ENCODE assay signal across 8 mouse cellular contexts in the genomic region with DNA sequence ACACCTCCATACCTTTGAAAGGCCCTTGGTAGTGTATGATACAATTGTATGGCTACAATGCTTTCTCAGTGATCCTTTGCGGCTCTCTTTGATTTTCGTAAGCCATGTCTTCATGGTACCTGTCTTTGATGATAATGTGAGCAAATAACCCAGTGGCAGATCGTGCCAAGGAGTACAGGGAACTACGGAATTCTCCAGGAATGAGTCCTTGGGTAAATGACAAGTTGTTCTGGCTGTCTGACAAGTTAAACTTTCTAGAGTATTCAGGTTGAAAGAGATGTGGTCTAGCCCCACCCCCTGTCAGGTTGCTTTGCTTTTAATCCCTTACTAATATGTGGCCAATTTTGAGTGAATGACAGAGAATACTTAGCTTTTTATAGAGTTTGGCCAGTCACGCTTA. TPM values are rescaled to one million over a fixed set of nuclear protein-coding genes. Genes with fewer than 3 reads are reported as not detected.
DNase-seq lines count a peak whose midpoint lies in the region; ATAC-seq lines count a peak whose summit lies in the region.

No protein-coding gene starts in this region.

- peak overlapping the region; percentile 78 for H3K4me2 ChIP-seq in heart, embryonic 14.5 days (ENCODE audit: low read length)
- peak overlapping the region; percentile 73 for H3K4me2 ChIP-seq in embryonic facial prominence, embryonic 12.5 days (replicated peaks)
- H3K4me2 ChIP-seq in midbrain, embryonic 13.5 days (replicated peaks) = peak overlapping the region; percentile 74

- H3K9ac ChIP-seq in heart, embryonic 14.5 days (ENCODE audit: low read length) = peak overlapping the region; percentile 87
- 0 out of 2 replicates have a peak overlapping the region, but pooled peaks have one; percentile 81 for H3K9ac ChIP-seq in embryonic facial prominence, embryonic 12.5 days
- H3K9ac ChIP-seq in midbrain, embryonic 13.5 days (replicated peaks) = peak overlapping the region; percentile 84

- no peak overlapping the region for H3K27ac ChIP-seq in heart, embryonic 14.5 days (replicated peaks in 1 of 2; ENCODE audit: control insufficient read depth in 1 of 2, insufficient read depth in 1 of 2, low read depth in 2 of 2, low read length in 2 of 2)
- H3K27ac ChIP-seq in embryonic facial prominence, embryonic 12.5 days = no peak overlapping the region
- H3K27ac ChIP-seq in midbrain, embryonic 13.5 days = no peak overlapping the region

- WGBS in heart, embryonic 14.5 days = 63% methylated on average over 5 of the region's 5 CpGs
- 70% methylated on average over 5 of the region's 5 CpGs for WGBS in embryonic facial prominence, embryonic 12.5 days
- WGBS in midbrain, embryonic 13.5 days = 81% methylated on average over 5 of the region's 5 CpGs

- H3K4me3 ChIP-seq in heart, embryonic 14.5 days (ENCODE audit: control insufficient read depth in 1 of 2, insufficient read depth in 1 of 2, low read depth in 1 of 2, low read length in 2 of 2) = peak overlapping the region in 1 of 2 experiments; percentile 82; a peak in 1 of 4 replicates
- peak overlapping the region; percentile 92 for H3K4me3 ChIP-seq in embryonic facial prominence, embryonic 12.5 days
- H3K4me3 ChIP-seq in midbrain, embryonic 13.5 days (replicated peaks) = peak overlapping the region; percentile 81

- peaks cover 0 to 7% of the 10 kb centered on the region in 2 experiments; a peak in 1 of 4 replicates for H3K4me1 ChIP-seq in heart, embryonic 14.5 days (ENCODE audit: control insufficient read depth in 2 of 2, insufficient read depth in 2 of 2, low read length in 2 of 2)
- peaks cover 14% of the 10 kb centered on the region for H3K4me1 ChIP-seq in embryonic facial prominence, embryonic 12.5 days
- peaks cover 23% of the 10 kb centered on the region for H3K4me1 ChIP-seq in midbrain, embryonic 13.5 days (replicated peaks)

- no peaks in the 10 kb centered on the region for H3K9me3 ChIP-seq in heart, embryonic 14.5 days (ENCODE audit: control insufficient read depth, low read length)
- no peaks in the 10 kb centered on the region for H3K9me3 ChIP-seq in embryonic facial prominence, embryonic 12.5 days
- no peaks in the 10 kb centered on the region for H3K9me3 ChIP-seq in midbrain, embryonic 13.5 days

- ATAC-seq in heart, embryonic 14.5 days (ENCODE audit: insufficient number of reproducible peaks, insufficient read depth, low FRiP score, low read depth) = no peak
- ATAC-seq in embryonic facial prominence, embryonic 12.5 days (ENCODE audit: insufficient number of reproducible peaks, insufficient read depth, low FRiP score, low TSS enrichment) = no peak
- no peak for ATAC-seq in midbrain, embryonic 13.5 days

- no peaks in the 10 kb centered on the region for H3K36me3 ChIP-seq in heart, embryonic 14.5 days (ENCODE audit: control insufficient read depth, insufficient read depth, low read length)
- H3K36me3 ChIP-seq in embryonic facial prominence, embryonic 12.5 days = no peaks in the 10 kb centered on the region
- peaks cover 3% of the 10 kb centered on the region for H3K36me3 ChIP-seq in midbrain, embryonic 13.5 days

- H3K27me3 ChIP-seq in heart, embryonic 14.5 days (ENCODE audit: control insufficient read depth, insufficient read depth, low read length) = no peaks in the 10 kb centered on the region
- H3K27me3 ChIP-seq in embryonic facial prominence, embryonic 12.5 days = no peaks in the 10 kb centered on the region
- no peaks in the 10 kb centered on the region for H3K27me3 ChIP-seq in midbrain, embryonic 13.5 days

- DNase-seq in heart, adult 9 months (ENCODE audit: low spot score in 2 of 2) = no peak
- DNase-seq in kidney, postnatal 14 days = peak; percentile 13
- no peak for DNase-seq in left cerebral cortex, adult 11 months (ENCODE audit: low spot score)
- no peak for DNase-seq in layer of hippocampus, postnatal 10 days (ENCODE audit: low spot score in 2 of 2)
- no peak for DNase-seq in frontal cortex, postnatal 10 days (ENCODE audit: low spot score in 2 of 2)

RNA-seq across cellular contexts. Expression of gene Chp1, which starts 1.2 kb away (rescaled TPM):
- 46.4 and 48.7 TPM in 2 replicates for polyA plus RNA-seq in heart, embryonic 14.5 days (2014; fragmentation: Nextera tagmentation; extraction: Ambion mirVana)
- polyA plus RNA-seq in embryonic facial prominence, embryonic 12.5 days (2016; fragmentation: Nextera tagmentation; extraction: Ambion mirVana) = 64.4 TPM in 2 replicates
- polyA plus RNA-seq in midbrain, embryonic 13.5 days (2015; fragmentation: Nextera tagmentation; extraction: Ambion mirVana) = 61.2 and 63.4 TPM in 2 replicates
- 100 to 1,000 TPM; 116 to 119 TPM for total RNA-seq in layer of hippocampus, postnatal 10 days (2021)

RNA-seq across cellular contexts. Expression of gene Exd1, which starts 1.3 kb away (rescaled TPM):
- polyA plus RNA-seq in heart, embryonic 14.5 days (2014; fragmentation: Nextera tagmentation; extraction: Ambion mirVana) = 0.04 and 0.14 TPM in 2 replicates
- 0.32 and 1.3 TPM in 2 replicates for polyA plus RNA-seq in embryonic facial prominence, embryonic 12.5 days (2016; fragmentation: Nextera tagmentation; extraction: Ambion mirVana)
- polyA plus RNA-seq in midbrain, embryonic 13.5 days (2015; fragmentation: Nextera tagmentation; extraction: Ambion mirVana) = 0.42 and 0.44 TPM in 2 replicates
- 1 to 10 TPM in 1 of 2 experiments, under 1 TPM in 1; 0.76 to 2.1 TPM for total RNA-seq in layer of hippocampus, postnatal 10 days (2021)
